Mouse (Mus musculus): ENCODE results near the gene Esp6.
"Not testable (repeated sequence)": the region's sequence is repeated elsewhere in the genome, so short reads cannot be mapped to it uniquely, and the experiment has no call there.

The Esp6 gene

DNA sequence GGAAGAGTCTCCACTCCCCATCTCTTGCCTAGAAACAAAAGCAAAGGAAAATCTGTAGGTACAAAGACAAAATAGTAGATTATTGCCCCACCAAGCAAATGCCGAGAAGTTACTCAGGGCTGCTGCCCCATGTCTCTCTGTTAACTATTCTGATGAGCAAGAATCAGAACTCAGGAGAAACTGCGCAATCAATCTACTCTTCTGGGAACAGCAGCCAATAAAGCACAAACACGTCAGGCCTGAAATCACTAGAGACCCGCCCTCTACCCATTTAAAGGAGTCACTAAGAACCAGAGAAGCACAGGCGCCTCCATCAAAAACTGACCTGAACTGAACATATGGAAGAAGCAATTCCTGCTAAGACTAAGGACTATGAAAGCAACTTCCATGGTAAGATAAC lies at the start of gene Esp6:
Gene Esp6, plus strand, starts transcription at position 301 of the 400 bp plus-strand sequence.
- no peak for DNase-seq (ENCODE audit: extremely low spot score)

DNA sequence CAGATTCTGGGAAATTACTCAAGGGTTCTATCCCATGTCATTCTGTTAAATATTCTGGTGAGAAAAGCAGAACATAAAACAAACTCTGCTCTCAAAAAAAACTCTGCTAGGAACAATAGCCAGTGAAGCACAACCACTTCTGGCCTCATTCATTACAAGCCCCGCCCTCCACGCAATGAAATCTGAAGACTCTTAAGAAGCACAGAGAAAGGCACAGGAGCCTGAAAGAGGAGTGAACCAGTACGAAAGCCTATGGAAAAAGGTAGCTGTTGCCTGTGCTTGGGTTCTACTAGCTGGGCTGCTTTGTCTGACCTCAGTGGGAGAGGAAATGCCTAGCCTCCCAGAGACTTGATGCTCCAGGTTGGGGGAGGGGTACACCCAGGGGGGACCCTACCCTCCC lies 41.5 kb upstream of the Esp6 start, which contains the start of gene Esp8:
Gene Esp8, plus strand, starts transcription at position 205 of the 400 bp plus-strand sequence.
- DNase-seq (ENCODE audit: extremely low spot score): no peak

- DNase-seq (ENCODE audit: extremely low spot score): no peak
Observed at GRCm38 (mm10) chr17:40529813-40530212, 31.5 kb upstream of the Esp6 start.

GRCm38 (mm10) chr17:40531147-40531546 lies 30.2 kb upstream of the Esp6 start:
- no peak for DNase-seq (ENCODE audit: extremely low spot score)

DNA sequence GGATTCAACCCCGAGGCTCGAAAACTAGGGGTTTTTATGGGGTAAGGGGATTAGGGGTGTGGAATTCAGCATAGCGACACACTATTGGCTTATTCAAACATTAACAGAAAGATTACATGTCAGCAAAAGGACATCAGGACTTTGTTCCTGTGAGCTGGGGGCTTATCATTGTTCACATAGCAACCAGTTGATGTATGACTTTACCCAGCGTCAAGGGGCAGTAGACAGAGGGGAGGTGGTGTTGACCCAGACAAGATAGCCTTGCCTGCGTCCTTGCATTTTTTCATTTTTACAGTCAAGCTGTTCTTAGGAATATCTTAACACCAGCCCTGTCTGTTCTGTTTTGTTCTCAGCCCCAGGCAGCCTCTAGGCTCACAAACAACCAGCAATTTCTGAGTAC lies 14.3 kb upstream of the Esp6 start:
- DNase-seq (ENCODE audit: extremely low spot score): not testable (repeated sequence)

- no peak for DNase-seq (ENCODE audit: extremely low spot score)
Observed at GRCm38 (mm10) chr17:40553470-40553869, 7.8 kb upstream of the Esp6 start.

GRCm38 (mm10) chr17:40583906-40584305 lies 22.6 kb downstream of the Esp6 start:
- not testable (repeated sequence) for DNase-seq (ENCODE audit: extremely low spot score)

- DNase-seq (ENCODE audit: extremely low spot score): no peak
Observed at GRCm38 (mm10) chr17:40591297-40591696, 30.0 kb downstream of the Esp6 start.

DNA sequence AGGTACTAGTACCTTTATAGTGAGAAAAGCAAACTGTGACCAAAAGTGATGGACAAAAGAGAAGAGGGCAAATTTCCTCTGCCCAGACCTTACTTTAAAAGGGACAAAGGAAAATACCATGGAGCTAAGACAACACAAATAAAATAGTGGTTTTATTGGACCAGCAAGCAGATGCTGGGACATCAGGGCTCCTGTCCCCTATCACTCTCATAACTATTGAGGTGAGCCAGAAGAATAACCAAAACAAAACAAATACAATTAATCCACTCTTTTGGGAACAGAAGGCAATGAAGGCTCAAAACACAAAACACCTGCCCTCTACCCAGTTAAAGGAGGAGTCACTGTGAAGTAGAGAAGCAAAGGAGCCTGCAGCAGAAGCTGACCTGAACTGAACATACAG lies 37.0 kb downstream of the Esp6 start, which contains the start of gene Esp4:
Gene Esp4, plus strand, starts transcription at position 301 of the 400 bp plus-strand sequence.
- no peak for DNase-seq (ENCODE audit: extremely low spot score)
